Mouse (Mus musculus): ENCODE data around the gene Tmem259.

DNA sequence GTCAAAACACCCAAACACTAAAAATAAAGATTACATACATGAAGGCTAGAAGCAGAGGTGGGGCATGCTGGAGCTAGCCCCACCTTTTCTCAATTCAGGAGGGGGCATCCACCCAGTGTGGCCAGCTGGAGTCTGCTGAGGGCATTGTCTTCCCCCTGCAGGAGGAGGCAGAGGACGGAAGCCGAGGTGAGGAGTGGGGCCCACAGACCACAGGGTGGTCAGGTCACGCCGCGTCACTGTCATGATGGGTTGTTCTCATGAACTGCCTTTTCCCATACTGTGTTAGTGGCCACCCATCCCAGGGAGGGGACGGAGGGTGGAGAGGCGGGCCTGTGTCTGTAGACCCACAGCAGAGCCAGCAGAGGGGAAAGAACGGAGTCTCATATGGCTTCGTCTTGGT lies 46.1 kb upstream of the Tmem259 start:
- TF ChIP-seq EP300 (IDR thresholded peaks at IDR 0.05; ENCODE audit: low read depth), result no peak
- no peak for TF ChIP-seq CTCF (IDR thresholded peaks at IDR 0.05; ENCODE audit: low read depth)
